26 mouse cellular contexts compared by ENCODE assay signal in the genomic region with DNA sequence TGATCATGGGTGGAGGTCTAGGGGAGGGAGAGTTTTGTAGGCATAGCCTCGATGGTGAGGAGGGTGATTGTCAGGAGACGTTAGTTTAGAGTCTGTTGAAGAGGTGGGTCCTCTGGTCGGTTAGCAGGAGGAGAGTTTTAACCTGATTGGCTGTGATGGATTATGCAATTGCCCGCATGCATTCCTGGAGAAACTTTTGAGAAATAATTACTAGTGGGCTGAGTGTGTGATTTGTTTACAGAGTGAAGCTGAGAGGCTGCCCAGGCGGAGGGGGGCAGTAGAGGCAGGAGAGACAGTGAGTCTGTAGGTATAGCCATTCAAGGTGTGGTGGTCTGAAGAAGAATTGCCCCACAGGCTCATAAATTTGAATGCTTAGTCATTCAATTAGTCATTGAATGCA. TPM values are rescaled to one million over a fixed set of nuclear protein-coding genes. Genes with fewer than 3 reads are reported as not detected.
"Had no signal": no experiment of that assay in that cellular context is flagged by ENCODE, and none has a peak within 500 bp of the region (broad histone marks: within the 10 kb centered on the region; RNA-seq: fewer than 3 reads in every experiment).

No protein-coding gene starts in this region.

- H3K4me1 ChIP-seq: limb, embryonic 10.5 days; limb, embryonic 13.5 days; liver, embryonic 12.5 days; neural tube, embryonic 12.5 days; neural tube, embryonic 15.5 days had no signal

- H3K4me3 ChIP-seq: limb, embryonic 10.5 days; limb, embryonic 13.5 days; liver, embryonic 12.5 days; liver, embryonic 15.5 days; megakaryocyte, embryonic 14.5 days; midbrain, embryonic 10.5 days; neural tube, embryonic 12.5 days; neural tube, embryonic 15.5 days had no signal

- DNase-seq: kidney, adult 2 months; kidney, postnatal 36 days; liver; lung, embryonic 14.5 days; midbrain, embryonic 14.5 days; retina, postnatal 1 day; thymus, adult 2 months; thymus, postnatal 14 days; thymus, postnatal 4 days had no signal

RNA-seq across cellular contexts. Expression of a gene that starts 6.1 kb away (rescaled TPM):
- polyA plus RNA-seq: intestine, embryonic 14.5 days; intestine, postnatal 0 days; kidney, adult 2 months; kidney, embryonic 14.5 days; limb, embryonic 10.5 days; liver, embryonic 12.5 days; liver, embryonic 15.5 days; lung, embryonic 14.5 days; midbrain, embryonic 10.5 days; small intestine, adult 2 months; spleen, adult 2 months; stomach, postnatal 0 days had no signal

RNA-seq across cellular contexts. Expression of a gene that starts 33.5 kb away (rescaled TPM):
- polyA plus RNA-seq: kidney, embryonic 14.5 days; kidney, postnatal 0 days; limb, embryonic 10.5 days; liver, embryonic 12.5 days; lung, embryonic 14.5 days; spleen, adult 2 months had no signal

RNA-seq across cellular contexts. Expression of a gene that starts 44.6 kb away (rescaled TPM):
- polyA plus RNA-seq: intestine, embryonic 14.5 days; intestine, postnatal 0 days; kidney, adult 2 months; kidney, embryonic 14.5 days; kidney, postnatal 0 days; limb, embryonic 10.5 days; limb, embryonic 13.5 days; liver, embryonic 12.5 days; liver, embryonic 15.5 days; lung, embryonic 14.5 days; midbrain, embryonic 10.5 days; midbrain, embryonic 14.5 days; midbrain, postnatal 0 days; neural tube, embryonic 12.5 days; neural tube, embryonic 15.5 days; small intestine, adult 2 months; spleen, adult 2 months; stomach, embryonic 14.5 days; stomach, postnatal 0 days had no signal
